Mouse (Mus musculus): ENCODE results near the gene Sprr1a. TPM values are rescaled to one million over a fixed set of nuclear protein-coding genes. Genes with fewer than 3 reads are reported as not detected.
"Not testable (repeated sequence)": the region's sequence is repeated elsewhere in the genome, so short reads cannot be mapped to it uniquely, and the experiment has no call there.

Gene Sprr1a
- total RNA-seq (2021): not detected

DNA sequence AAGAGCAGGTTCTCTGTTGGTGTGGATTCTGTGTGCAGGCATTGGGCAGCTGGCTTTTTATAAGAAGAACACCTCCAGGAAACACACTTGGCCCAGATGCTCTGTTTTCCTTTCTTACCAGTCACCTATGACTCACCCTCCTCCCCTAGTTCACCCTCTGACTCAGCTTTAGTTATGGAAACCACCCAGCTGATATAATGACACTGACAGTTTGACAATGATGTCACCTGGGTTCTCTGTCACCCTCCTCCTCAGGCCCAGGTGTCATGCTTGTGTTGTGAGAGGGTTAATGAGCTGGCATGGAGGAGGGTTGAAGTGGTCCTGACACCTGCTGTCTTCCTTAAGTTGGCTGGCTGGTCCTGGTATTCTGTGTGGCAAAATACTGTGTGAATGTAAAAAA, at the start of gene Sprr1a:
TSS of gene Sprr1a (minus strand) at position 33 of the 400 bp plus-strand sequence.
- DNase-seq: no peak
- intact Hi-C loops (cut with DNase I): no loop called here

DNA sequence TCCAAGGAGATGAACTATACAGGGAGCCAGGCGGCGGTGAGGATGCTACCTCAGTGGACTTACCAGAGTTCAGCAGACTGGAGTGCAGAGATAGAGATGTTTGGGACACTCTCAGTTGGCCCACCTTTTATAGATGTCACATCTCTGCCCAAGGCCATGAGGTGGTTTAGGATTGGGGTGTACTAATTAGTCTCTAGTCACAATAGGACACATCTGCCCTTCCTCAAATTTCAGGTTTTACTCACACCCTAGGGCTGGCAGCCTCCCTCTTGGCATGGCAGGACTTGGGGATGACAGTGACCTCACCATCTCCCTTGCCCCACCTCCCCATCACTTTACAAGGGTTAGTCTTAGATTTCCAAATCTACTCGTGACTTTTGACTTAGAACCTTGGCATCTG, 48.7 kb upstream of the Sprr1a start, which contains the start of gene 2310046K23Rik:
TSS of gene 2310046K23Rik (minus strand) at position 101 of the 400 bp plus-strand sequence.
- intact Hi-C loops (cut with DNase I): no loop called here
- DNase-seq: no peak

DNA sequence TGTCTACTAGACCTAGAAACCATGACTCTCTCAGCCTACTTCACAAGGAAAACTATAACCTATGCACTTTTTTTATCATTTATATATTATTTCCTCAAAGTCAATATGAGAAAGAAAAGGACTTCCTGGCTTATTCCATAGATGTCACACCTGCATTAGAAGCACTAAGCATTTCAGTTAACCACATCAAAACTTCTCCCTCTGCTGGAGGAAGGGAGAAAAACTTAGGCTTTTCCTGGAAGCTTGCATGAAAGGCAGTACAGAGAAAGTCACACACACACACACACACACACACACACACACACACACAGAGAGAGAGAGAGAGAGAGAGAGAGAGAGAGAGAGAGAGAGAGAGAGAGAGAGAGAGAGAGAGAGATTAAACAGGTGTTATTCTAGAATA, 26.6 kb upstream of the Sprr1a start:
- DNase-seq: no peak
- intact Hi-C loops (cut with DNase I): no loop called here

DNA sequence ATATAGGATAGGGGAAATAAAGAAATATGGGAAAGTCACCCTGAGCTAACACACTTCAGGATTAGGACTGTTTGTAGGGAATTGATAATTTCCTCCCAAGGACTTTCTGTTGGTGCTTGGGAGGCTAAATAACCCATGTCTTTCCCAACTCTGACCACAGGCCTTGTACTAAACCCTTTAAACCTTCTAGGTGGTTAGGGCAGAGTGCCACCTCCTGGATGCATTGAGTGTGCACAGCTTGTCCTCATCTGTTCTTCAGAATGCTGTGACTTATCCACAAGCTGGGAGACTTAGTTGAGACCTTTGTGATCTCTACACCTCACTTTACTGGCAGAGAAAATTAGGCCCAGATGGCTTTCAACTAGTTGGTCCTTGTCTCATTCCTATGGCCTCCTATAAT, 25.1 kb upstream of the Sprr1a start:
- intact Hi-C loops (cut with DNase I): loop anchor here (2.0 kb wide), 1 partner anchor 116 kb away; no protein-coding TSS in a partner anchor
- peak in 1 of 2 experiments; percentile 10 for DNase-seq

DNA sequence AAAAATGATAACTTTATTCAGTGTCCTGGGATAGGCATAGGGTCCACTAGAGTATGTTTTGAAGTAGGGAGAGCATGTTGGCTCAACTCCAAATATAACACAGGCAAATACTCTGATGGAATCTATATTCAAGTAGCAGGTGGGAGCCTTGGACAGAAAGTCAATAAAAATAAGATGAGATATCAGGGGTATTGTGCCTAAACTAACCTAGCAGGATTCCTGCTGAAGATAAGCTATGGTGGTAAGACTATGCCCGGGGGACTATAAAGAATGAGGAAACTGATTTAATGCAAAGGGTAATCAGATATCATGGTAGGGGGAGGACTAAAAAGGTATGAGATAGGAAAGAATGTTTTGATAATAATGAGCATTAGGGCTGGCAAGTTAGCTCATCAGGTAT, 22.5 kb upstream of the Sprr1a start:
- DNase-seq: no peak
- intact Hi-C loops (cut with DNase I): loop anchor here (2.0 kb wide), 1 partner anchor 357 kb away; no protein-coding TSS in a partner anchor

DNA sequence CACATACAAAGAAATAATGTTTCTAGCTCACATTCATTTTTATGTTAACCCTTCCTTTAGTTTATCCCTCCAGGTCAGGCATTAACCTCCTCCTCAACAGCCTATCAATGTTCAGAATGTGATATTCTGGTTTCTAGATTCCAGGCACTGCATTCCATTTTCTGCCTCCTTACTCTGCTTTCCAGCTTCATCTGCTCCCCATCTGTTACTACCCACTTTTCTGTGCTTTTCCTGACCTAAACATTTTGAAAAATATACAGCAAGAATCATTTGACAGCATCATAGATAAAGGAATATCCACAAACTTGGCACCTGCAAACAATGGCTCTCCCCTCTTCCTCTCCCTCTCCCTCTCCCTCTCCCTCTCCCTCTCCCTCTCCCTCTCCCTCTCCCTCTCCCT, 17.8 kb upstream of the Sprr1a start:
- DNase-seq: no peak
- intact Hi-C loops (cut with DNase I): no loop called here

DNA sequence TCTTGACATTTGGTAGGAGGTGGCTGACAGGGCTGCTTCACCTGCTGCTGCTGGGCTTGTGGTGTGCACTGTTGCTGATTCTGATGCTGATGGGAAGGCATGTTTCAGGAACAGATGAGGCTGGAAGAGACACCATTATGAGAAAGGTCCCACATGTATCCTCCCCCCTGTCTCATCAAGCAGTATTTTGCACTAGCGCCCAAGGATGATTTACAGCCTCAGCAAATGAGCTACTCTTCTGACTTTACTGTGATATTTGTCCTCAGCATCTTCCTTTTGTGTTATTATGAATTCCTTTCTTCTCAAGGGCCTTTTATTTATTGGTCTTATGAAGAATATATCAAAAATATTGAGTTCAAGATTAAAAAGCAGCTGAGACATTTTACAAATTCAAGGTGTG, 14.7 kb upstream of the Sprr1a start, which contains the start of gene Sprr4:
TSS of gene Sprr4 (minus strand) at position 101 of the 400 bp plus-strand sequence.
- intact Hi-C loops (cut with DNase I): no loop called here
- DNase-seq: no peak

DNA sequence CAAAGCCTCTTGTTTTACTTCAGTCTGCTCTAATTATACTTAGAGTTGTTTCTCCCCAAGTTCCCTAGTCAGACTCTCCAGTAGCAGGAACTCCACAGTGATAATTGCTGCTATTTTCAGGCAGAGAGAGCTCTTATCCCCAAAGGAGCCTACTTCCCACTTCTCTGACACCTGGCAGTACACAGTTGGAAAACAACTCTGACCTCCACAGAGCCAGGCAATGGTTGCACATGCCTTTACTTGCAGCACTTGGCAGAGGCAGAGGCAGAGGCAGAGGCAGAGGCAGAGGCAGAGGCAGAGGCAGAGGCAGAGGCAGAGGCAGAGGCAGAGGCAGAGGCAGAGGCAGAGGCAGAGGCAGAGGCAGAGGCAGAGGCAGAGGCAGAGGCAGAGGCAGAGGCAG, 4.6 kb upstream of the Sprr1a start:
- DNase-seq; intact Hi-C loops (cut with DNase I): not testable (repeated sequence)

DNA sequence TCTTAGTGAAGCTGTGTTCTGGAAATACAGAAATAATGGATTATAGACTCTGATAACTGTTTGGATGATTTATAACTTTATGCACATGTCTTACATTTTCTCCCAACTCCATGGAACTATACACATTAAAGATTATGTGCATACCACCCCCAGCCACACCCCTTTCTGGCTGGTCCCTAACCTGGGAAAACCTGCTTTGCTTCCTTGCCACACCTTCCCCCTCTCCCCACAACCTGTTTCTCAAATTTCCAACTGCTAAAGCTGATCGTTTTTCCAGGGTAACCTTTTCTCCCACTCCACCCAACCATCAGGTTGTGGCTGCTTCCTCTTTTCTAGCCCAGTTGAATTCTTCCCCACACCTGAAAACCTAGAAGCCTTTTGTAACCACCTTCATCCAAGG, 612 bp upstream of the Sprr1a start:
- intact Hi-C loops (cut with DNase I): no loop called here
- no peak for DNase-seq

DNA sequence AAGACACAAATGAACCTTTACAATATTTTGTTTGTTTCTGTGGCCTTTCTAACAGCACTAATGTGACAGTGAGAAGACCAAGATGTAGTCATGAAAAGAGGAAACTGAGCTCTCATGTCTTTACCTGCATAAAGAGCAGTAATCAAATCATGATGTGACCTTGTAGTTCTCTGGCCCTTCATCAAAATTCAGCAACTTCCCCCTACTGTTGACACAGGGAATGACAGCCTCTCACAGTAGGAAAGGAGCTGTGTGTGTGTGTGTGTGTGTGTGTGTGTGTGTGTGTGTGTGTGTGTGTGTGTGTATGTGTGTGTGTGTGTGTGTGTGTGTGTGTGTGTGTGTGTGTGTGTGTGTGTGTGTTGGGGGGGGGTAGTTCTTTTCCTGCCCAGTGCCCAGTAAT, 4.4 kb downstream of the Sprr1a start:
- DNase-seq; intact Hi-C loops (cut with DNase I): not testable (repeated sequence)

DNA sequence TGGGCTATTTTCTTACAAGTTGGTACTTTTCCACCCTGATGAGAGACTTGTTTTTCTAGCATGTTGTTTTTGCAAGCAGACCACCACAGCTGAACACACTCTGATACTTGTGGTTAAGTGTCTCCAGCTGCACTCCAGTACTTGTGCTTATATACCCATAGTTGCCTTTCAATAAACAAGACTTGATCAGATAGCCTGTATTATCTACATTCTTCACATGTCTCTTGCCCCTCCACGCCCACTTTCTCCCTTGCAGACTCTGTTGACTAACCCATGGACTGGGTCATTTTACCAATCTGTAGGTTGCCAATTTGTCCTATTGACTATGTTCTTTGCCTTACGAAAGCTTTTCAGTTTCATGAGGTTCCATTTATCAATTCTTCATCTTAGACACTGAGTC, 15.6 kb downstream of the Sprr1a start:
- DNase-seq: no peak
- intact Hi-C loops (cut with DNase I): no loop called here

DNA sequence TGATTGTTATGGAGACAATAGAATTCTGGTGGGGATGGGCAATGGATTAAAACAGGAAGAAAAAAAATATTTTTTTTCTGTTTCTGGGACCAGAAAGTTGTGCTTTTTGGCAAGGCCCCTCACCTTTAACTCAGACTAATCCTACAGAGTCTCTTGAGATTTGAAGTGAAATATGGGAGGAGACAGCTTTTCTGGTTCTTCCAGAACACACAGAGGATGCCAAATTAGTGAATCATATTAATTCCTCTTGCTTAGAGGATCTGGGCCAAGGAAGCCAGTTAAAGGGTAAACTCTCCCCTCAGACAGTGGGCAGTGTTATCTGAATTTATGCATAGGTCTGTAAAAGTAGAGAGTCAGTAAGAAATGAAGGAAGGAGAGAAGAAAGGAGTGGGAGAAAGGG, 18.3 kb downstream of the Sprr1a start:
- DNase-seq: no peak
- intact Hi-C loops (cut with DNase I): no loop called here

DNA sequence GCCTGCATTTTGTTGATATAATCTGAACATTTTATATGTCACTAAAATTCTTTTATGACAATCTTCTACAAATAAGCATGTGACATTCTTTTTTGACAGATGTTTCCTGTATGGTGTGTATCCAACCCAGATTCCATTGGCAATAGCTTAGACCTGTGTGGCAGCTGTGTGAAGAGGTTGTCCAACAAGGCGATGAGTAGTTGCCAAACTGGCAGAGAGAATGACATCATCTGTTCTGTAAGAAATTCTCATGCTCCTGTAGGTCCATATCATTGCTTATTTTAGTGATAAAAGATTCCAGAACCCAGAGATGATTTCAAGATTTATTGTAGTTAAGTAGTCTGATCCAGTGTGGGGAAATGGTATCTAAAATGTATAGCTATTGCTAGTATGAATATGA, 19.1 kb downstream of the Sprr1a start:
- intact Hi-C loops (cut with DNase I): no loop called here
- no peak for DNase-seq

DNA sequence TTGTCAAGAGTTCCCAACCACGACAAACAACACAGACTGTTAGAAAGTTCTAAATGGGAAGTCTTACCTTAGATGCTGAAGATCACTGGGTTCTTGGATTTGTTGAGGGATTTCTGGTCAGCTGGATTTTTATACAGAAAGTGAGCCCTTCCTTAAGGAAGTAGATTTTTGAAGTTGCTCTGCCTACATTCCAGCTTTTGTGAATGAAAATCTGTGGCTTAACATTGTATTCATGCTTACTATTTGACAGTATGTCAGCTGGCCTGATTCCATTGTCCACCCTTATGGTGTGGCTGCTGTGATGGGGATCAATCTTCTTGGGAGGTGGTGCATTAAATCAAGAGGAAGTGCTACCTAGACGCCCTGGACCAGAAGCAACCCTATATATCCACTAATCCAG, 27.1 kb downstream of the Sprr1a start, which contains the start of gene Sprr3:
TSS of gene Sprr3 (minus strand) at position 101 of the 400 bp plus-strand sequence.
- intact Hi-C loops (cut with DNase I): no loop called here
- no peak for DNase-seq

DNA sequence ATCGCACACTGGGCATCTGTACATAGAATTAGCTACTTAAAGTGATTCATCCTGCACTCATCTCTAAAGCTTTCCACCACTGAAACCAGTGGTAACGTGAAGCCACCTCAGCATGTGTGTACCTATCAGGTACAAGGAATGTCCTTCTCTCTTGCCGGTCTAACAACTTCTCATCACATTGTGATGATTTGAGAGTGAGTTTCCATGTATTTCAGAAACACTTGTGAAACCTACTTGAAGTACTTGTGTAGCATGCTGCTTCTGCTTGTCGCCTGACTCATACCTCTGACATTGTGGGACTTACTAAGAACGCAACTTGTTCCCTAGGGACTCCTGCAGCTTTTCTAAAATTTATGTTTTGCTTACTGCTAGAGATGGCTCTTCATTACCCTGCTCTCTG, 30.5 kb downstream of the Sprr1a start:
- intact Hi-C loops (cut with DNase I): no loop called here
- DNase-seq: no peak

DNA sequence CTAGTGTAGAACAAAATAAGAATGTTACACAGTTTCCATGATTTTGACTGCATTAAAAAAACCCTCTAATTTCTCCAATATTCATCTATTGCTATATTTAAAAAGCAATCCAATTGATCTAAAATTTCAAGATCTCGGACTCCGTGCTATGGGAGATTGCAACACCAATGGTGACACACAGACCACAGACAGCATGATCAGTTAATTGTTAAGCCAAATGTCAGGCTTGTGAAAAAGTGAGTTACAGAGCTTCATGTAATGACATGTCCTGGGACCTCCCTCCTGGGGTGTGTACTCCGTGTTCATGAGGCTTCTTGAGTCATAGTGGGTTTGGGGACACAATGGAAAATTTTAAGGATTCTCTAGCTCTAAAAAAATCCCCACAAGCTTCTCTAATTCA, 45.5 kb downstream of the Sprr1a start:
- DNase-seq: no peak
- intact Hi-C loops (cut with DNase I): no loop called here

DNA sequence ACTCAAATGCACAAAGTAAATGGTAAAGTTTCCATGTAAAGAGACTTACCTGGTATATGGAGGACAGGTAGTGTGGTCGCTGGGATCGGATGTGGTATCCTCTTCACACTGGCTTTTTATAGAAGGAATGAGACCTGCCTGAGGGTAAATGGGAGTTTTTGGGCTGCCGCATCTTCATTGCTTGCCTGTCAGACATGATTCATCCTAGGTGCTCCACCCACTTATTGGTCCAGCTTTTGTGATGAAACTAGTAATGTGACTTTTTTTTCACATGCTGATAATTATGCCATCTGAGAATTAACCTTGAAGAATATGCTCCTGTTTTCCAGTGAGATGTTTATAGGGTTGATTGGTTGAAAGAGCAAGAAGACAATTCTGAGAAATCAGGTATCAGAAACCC, 47.0 kb downstream of the Sprr1a start, which contains the start of gene Sprr1b:
TSS of gene Sprr1b (minus strand) at position 101 of the 400 bp plus-strand sequence.
- intact Hi-C loops (cut with DNase I): no loop called here
- no peak for DNase-seq

Other genes starting within 250 kb of the Sprr1a start
- gene Sprr2a3, start 200.5 kb downstream of the Sprr1a start, total RNA-seq (2021): not detected
- gene Sprr2b, start 169.3 kb downstream of the Sprr1a start, total RNA-seq (2021): not detected
- gene Sprr2d, start 146.8 kb downstream of the Sprr1a start, total RNA-seq (2021): not detected
- not detected for gene Sprr2e, start 133.8 kb downstream of the Sprr1a start, total RNA-seq (2021)
- gene Sprr2f, start 120.7 kb downstream of the Sprr1a start, total RNA-seq (2021): not detected
- not detected for gene Sprr2h, start 100.2 kb downstream of the Sprr1a start, total RNA-seq (2021)
- not detected for gene Sprr2i, start 77.9 kb downstream of the Sprr1a start, total RNA-seq (2021)
- not detected for gene Sprr2j-ps, start 67.8 kb downstream of the Sprr1a start, total RNA-seq (2021)
- 1 to 10 TPM; 1.2 to 3.3 TPM for gene Gm9774, start 56.5 kb downstream of the Sprr1a start, total RNA-seq (2021)
- gene Sprr2k, start 53.3 kb downstream of the Sprr1a start, total RNA-seq (2021): not detected
- gene Sprr1b, start 47.1 kb downstream of the Sprr1a start, total RNA-seq (2021): not detected
- gene Sprr3, start 27.2 kb downstream of the Sprr1a start, total RNA-seq (2021): not detected
- not detected for gene Sprr4, start 14.6 kb upstream of the Sprr1a start, total RNA-seq (2021)
- gene 2310046K23Rik, start 48.6 kb upstream of the Sprr1a start, total RNA-seq (2021): not detected
- not detected for gene Ivl, start 87.8 kb upstream of the Sprr1a start, total RNA-seq (2021)
- not detected for gene Smcp, start 103.1 kb upstream of the Sprr1a start, total RNA-seq (2021)
- gene 2210017I01Rik, start 121.6 kb upstream of the Sprr1a start, total RNA-seq (2021): not detected
- not detected for gene Lce6a, start 135.8 kb upstream of the Sprr1a start, total RNA-seq (2021)
- not detected for gene Lce1a1, start 162.4 kb upstream of the Sprr1a start, total RNA-seq (2021)
- gene Lce1b, start 171.0 kb upstream of the Sprr1a start, total RNA-seq (2021): not detected
- not detected for gene Lce1a2, start 184.4 kb upstream of the Sprr1a start, total RNA-seq (2021)
- not detected for gene Lce1c, start 193.4 kb upstream of the Sprr1a start, total RNA-seq (2021)
- not detected for gene Lce1d, start 201.3 kb upstream of the Sprr1a start, total RNA-seq (2021)
- not detected for gene Lce1e, start 223.2 kb upstream of the Sprr1a start, total RNA-seq (2021)
- not detected for gene Lce1f, start 234.5 kb upstream of the Sprr1a start, total RNA-seq (2021)